Comparison of ENCODE assay signal across 8 mouse cellular contexts in the genomic region with DNA sequence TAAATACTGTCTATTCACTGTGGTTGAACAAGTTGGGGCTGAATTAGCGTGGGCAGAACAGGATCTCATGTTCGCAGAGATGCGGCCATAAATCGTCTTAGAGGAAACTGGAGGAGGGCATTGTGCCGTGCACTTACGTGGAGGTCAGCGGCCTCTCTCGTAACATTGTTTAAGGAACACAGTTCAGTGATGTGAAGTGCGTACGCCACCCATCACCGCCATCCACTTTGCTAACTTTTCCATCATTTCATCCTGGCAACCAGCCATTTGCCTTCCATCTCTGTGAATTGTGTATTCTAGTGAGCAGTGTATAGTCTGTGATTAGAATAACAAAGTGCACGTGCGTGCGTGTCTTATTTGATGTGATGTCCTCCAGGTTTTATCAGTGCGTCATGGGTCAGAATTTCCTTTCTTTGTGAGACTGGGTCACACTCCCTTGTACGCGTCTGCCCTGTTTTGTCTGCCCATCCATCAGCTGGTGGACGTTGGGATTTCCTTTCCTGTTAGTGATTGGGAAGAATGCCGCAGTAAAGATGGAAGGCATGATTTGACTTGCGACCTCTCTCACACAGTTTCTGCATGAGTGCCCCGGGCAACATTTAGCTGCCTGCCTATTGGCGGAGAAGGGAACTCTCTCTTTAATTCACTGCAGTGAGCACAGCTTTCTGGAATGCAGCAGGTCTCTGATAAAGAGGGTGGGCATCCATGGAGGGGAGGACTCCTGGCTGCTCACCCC. TPM values are rescaled to one million over a fixed set of nuclear protein-coding genes. Genes with fewer than 3 reads are reported as not detected.
DNase-seq lines count a peak whose midpoint lies in the region; ATAC-seq lines count a peak whose summit lies in the region.

No protein-coding gene starts in this region.

- peaks cover 27% of the 10 kb centered on the region for H3K4me1 ChIP-seq in forebrain, embryonic 12.5 days
- peaks cover 34% of the 10 kb centered on the region for H3K4me1 ChIP-seq in forebrain, embryonic 10.5 days
- peaks cover 99% of the 10 kb centered on the region for H3K4me1 ChIP-seq in megakaryocyte, embryonic 14.5 days
- H3K4me1 ChIP-seq in stomach, embryonic 16.5 days (ENCODE audit: control insufficient read depth, insufficient read depth, low read length), result peaks cover 25% of the 10 kb centered on the region

- no peaks in the 10 kb centered on the region for H3K9me3 ChIP-seq in forebrain, embryonic 12.5 days
- no peaks in the 10 kb centered on the region for H3K9me3 ChIP-seq in forebrain, embryonic 10.5 days
- no peaks in the 10 kb centered on the region for H3K9me3 ChIP-seq in megakaryocyte, embryonic 14.5 days
- H3K9me3 ChIP-seq in stomach, embryonic 16.5 days (replicated peaks; ENCODE audit: control insufficient read depth, low read length), result no peaks in the 10 kb centered on the region

- WGBS in forebrain, embryonic 12.5 days, result 68% methylated on average over 22 of the region's 22 CpGs
- WGBS in forebrain, embryonic 10.5 days, result 76% methylated on average over 22 of the region's 22 CpGs
- 30% methylated on average over 22 of the region's 22 CpGs for WGBS in stomach, embryonic 16.5 days

- no peak overlapping the region for H3K4me3 ChIP-seq in forebrain, embryonic 12.5 days (replicated peaks)
- H3K4me3 ChIP-seq in forebrain, embryonic 10.5 days, result no peak overlapping the region
- H3K4me3 ChIP-seq in megakaryocyte, embryonic 14.5 days (replicated peaks), result peak overlapping the region; percentile 74
- no peak overlapping the region for H3K4me3 ChIP-seq in stomach, embryonic 16.5 days (replicated peaks; ENCODE audit: low read length)

- H3K27ac ChIP-seq in forebrain, embryonic 12.5 days, result no peak overlapping the region
- no peak overlapping the region for H3K27ac ChIP-seq in forebrain, embryonic 10.5 days
- H3K27ac ChIP-seq in stomach, embryonic 16.5 days (ENCODE audit: low read length), result 0 out of 2 replicates have a peak overlapping the region, but pooled peaks have one; percentile 6

- H3K36me3 ChIP-seq in forebrain, embryonic 12.5 days (replicated peaks), result no peaks in the 10 kb centered on the region
- H3K36me3 ChIP-seq in forebrain, embryonic 10.5 days (replicated peaks), result no peaks in the 10 kb centered on the region
- H3K36me3 ChIP-seq in megakaryocyte, embryonic 14.5 days (replicated peaks; ENCODE audit: low read length), result peaks cover 48% of the 10 kb centered on the region
- H3K36me3 ChIP-seq in stomach, embryonic 16.5 days (ENCODE audit: control insufficient read depth, insufficient read depth, low read length), result no peaks in the 10 kb centered on the region

- no peaks in the 10 kb centered on the region; the same call in 1 of the 2 replicates for H3K27me3 ChIP-seq in forebrain, embryonic 12.5 days
- peaks cover 23% of the 10 kb centered on the region for H3K27me3 ChIP-seq in forebrain, embryonic 10.5 days (ENCODE audit: poor library complexity, severe bottlenecking)
- no peaks in the 10 kb centered on the region for H3K27me3 ChIP-seq in megakaryocyte, embryonic 14.5 days (replicated peaks)
- no peaks in the 10 kb centered on the region for H3K27me3 ChIP-seq in stomach, embryonic 16.5 days (ENCODE audit: control insufficient read depth, insufficient read depth, low read length)

- ATAC-seq in forebrain, embryonic 12.5 days (ENCODE audit: low FRiP score), result 0 out of 2 replicates have a peak, but pooled peaks have one; percentile 49
- ATAC-seq in megakaryocyte, adult 5-6 weeks (ENCODE audit: poor library complexity, severe bottlenecking), result no peak
- ATAC-seq in stomach, embryonic 16.5 days (ENCODE audit: insufficient read depth, low FRiP score), result no peak

- DNase-seq in forebrain, embryonic 10.5 days (ENCODE audit: extremely low spot score, low spot score), result no peak
- DNase-seq in lung, postnatal 4 days, result peak; percentile 59 to 61
- no peak for DNase-seq in urinary bladder, adult 2 months (ENCODE audit: low spot score)
- no peak for DNase-seq in heart, postnatal 4 days

- H3K4me2 ChIP-seq in forebrain, embryonic 12.5 days, result no peak overlapping the region
- H3K4me2 ChIP-seq in stomach, embryonic 16.5 days (ENCODE audit: low read depth, low read length), result no peak overlapping the region; the same call in 1 of the 2 replicates

- no peak overlapping the region for H3K9ac ChIP-seq in forebrain, embryonic 12.5 days
- no peak overlapping the region for H3K9ac ChIP-seq in stomach, embryonic 16.5 days (ENCODE audit: low read length)

RNA-seq across cellular contexts. Expression of a gene that starts 33.0 kb away (rescaled TPM):
- 11.5 TPM in 2 replicates for polyA plus RNA-seq in forebrain, embryonic 12.5 days (2016; fragmentation: Nextera tagmentation; extraction: Ambion mirVana)
- 6.2 and 7.3 TPM in 2 replicates for polyA plus RNA-seq in forebrain, embryonic 10.5 days (2016; fragmentation: Nextera tagmentation; extraction: Ambion mirVana)
- polyA plus RNA-seq in megakaryocyte, embryonic 14.5 days (2012; ENCODE audit: insufficient read depth, low replicate concordance), result 20.8 and 30.9 TPM in 2 replicates
- total RNA-seq in megakaryocyte, adult 5-6 weeks (2015), result 14.1 and 14.5 TPM in 2 replicates
- 9.1 and 14.5 TPM in 2 replicates for total RNA-seq in megakaryocyte, adult 5-6 weeks (2017)
- 7.4 and 8.8 TPM in 2 replicates for polyA plus RNA-seq in stomach, embryonic 16.5 days (2015; fragmentation: Nextera tagmentation; extraction: Ambion mirVana)
- polyA plus RNA-seq in urinary bladder, adult 2 months (2012; rRNA removed), result 35.5 and 39.5 TPM in 2 replicates
- total RNA-seq in heart, postnatal 4 days (2021), result 10 to 100 TPM; 15.5 to 16.4 TPM

RNA-seq across cellular contexts. Expression of a gene that starts 56.6 kb away (rescaled TPM):
- 12.2 and 13.5 TPM in 2 replicates for polyA plus RNA-seq in forebrain, embryonic 12.5 days (2016; fragmentation: Nextera tagmentation; extraction: Ambion mirVana)
- 10.9 and 12.7 TPM in 2 replicates for polyA plus RNA-seq in forebrain, embryonic 10.5 days (2016; fragmentation: Nextera tagmentation; extraction: Ambion mirVana)
- 0.85 and 5.4 TPM in 2 replicates for polyA plus RNA-seq in megakaryocyte, embryonic 14.5 days (2012; ENCODE audit: insufficient read depth, low replicate concordance)
- 7.6 and 7.7 TPM in 2 replicates for total RNA-seq in megakaryocyte, adult 5-6 weeks (2015)
- total RNA-seq in megakaryocyte, adult 5-6 weeks (2017), result 2.0 and 2.9 TPM in 2 replicates
- 7.3 and 8.2 TPM in 2 replicates for polyA plus RNA-seq in stomach, embryonic 16.5 days (2015; fragmentation: Nextera tagmentation; extraction: Ambion mirVana)
- polyA plus RNA-seq in urinary bladder, adult 2 months (2012; rRNA removed), result 8.2 and 11.2 TPM in 2 replicates
- 1 to 10 TPM; 1.7 to 1.8 TPM for total RNA-seq in heart, postnatal 4 days (2021)

Comparison
In these comparisons a context has a peak if more than half of its experiments do, and no peak if none do; other contexts are left out.
1. DNase-seq: peak in lung, postnatal 4 days (2 of 2); none in forebrain, embryonic 10.5 days (single experiment), urinary bladder, adult 2 months (single experiment) and heart, postnatal 4 days (single experiment).